ENCODE assay signal across 32 mouse cellular contexts in the genomic region with DNA sequence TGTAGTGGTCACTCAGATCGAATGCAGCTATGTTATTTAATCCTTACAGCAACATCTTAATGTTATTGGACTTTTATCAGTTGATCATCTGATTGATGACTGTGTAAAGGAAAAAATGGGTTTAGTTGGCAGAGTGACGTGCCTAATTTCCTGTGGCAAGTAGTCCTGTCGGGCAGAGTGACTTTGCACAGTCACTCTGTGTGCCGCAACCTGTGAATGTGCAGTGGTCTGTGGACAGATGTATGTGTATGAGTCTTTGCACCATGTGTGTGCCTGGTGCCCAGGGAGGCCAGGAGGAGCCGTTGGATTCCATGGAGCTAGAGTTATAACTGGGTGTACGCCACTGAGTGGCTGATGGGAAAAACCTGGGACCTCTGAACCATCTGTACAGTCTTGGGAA. TPM values are rescaled to one million over a fixed set of nuclear protein-coding genes. Genes with fewer than 3 reads are reported as not detected.
"Had no signal": no experiment of that assay in that cellular context is flagged by ENCODE, and none has a peak within 500 bp of the region (broad histone marks: within the 10 kb centered on the region; RNA-seq: fewer than 3 reads in every experiment).

No protein-coding gene starts in this region.

- ATAC-seq: intestine, postnatal 0 days; midbrain, embryonic 16.5 days had no signal

- H3K36me3 ChIP-seq: liver, embryonic 13.5 days; midbrain, embryonic 12.5 days; neural tube, embryonic 13.5 days had no signal

- DNase-seq: kidney, adult 2 months; kidney, postnatal 25 days; layer of hippocampus, postnatal 36 days; liver, embryonic 13.5 days; lung, adult 2 months; lung, postnatal 14 days; lung, postnatal 4 days; retina, postnatal 1 day; thymus, adult 18-20 months; thymus, postnatal 36 days had no signal

- H3K4me3 ChIP-seq: left cerebral cortex, adult 2 months; liver, embryonic 13.5 days; megakaryocyte, embryonic 14.5 days; midbrain, embryonic 12.5 days; myocyte; neural tube, embryonic 13.5 days had no signal

- H3K4me1 ChIP-seq: liver, embryonic 13.5 days; midbrain, embryonic 12.5 days had no signal

- H3K27ac ChIP-seq: kidney, postnatal 0 days; left cerebral cortex, adult 2 months; liver, embryonic 13.5 days; midbrain, embryonic 12.5 days; neural tube, embryonic 13.5 days; stomach, postnatal 0 days had no signal

- H3K27me3 ChIP-seq: liver, embryonic 13.5 days; neural tube, embryonic 13.5 days had no signal

RNA-seq across cellular contexts. Expression of gene Tdrd9, which starts 3.2 kb away (rescaled TPM):
- total RNA-seq: liver, adult 2 months; monocyte, adult 5-6 weeks; neutrophil, adult 5-6 weeks had no signal
- polyA plus RNA-seq: kidney, adult 2 months; liver, adult 2 months had no signal

RNA-seq across cellular contexts. Expression of gene Rd3l, which starts 6.5 kb away (rescaled TPM):
- total RNA-seq: layer of hippocampus, adult 8-10 months; layer of hippocampus, postnatal 10 days; layer of hippocampus, postnatal 36 days; left cerebral cortex, postnatal 10 days; liver, adult 2 months; monocyte, adult 5-6 weeks; neutrophil, adult 5-6 weeks had no signal
- polyA plus RNA-seq: intestine, postnatal 0 days; kidney, adult 2 months; kidney, embryonic 14.5 days; kidney, postnatal 0 days; limb, embryonic 11.5 days; limb, embryonic 14.5 days; liver, adult 2 months; liver, embryonic 13.5 days; lung, adult 2 months; lung, embryonic 16.5 days; midbrain, embryonic 12.5 days; midbrain, embryonic 16.5 days; myocyte; neural tube, embryonic 13.5 days; small intestine, adult 2 months; stomach, embryonic 14.5 days; urinary bladder, adult 2 months had no signal
